Mouse (Mus musculus) ES-E14 (cell line): ENCODE measurements at regions not wholly inside any gene's neighbourhood (a gene's known extent, or its start where the extent isn't known, plus 50 kb on each side); places are given as distances from the start of the nearest gene placed in this dataset.

ENCODE experiments used
- CHD2 ChIP-seq: IDR thresholded peaks from 2 replicates; pipeline ENCODE4 v1.6.1; 2014; ENCODE audit warnings: mild to moderate bottlenecking, low read depth, low read length, inconsistent platforms
- HCFC1 ChIP-seq: IDR thresholded peaks from 2 replicates; pipeline ENCODE4 v1.6.1; 2012; ENCODE audit warnings: low read length, inconsistent platforms, borderline replicate concordance; ENCODE audit not compliant: insufficient read depth
- MAFK ChIP-seq: IDR thresholded peaks from 2 replicates; pipeline ENCODE4 v1.6.1; 2014; ENCODE audit warnings: mild to moderate bottlenecking, low read depth, low read length, inconsistent platforms; ENCODE audit not compliant: insufficient read depth
- ZC3H11A ChIP-seq: IDR thresholded peaks from 2 replicates; pipeline ENCODE4 v1.6.1; 2012; ENCODE audit warnings: low read depth, mild to moderate bottlenecking, inconsistent platforms, low read length, borderline replicate concordance

DNA sequence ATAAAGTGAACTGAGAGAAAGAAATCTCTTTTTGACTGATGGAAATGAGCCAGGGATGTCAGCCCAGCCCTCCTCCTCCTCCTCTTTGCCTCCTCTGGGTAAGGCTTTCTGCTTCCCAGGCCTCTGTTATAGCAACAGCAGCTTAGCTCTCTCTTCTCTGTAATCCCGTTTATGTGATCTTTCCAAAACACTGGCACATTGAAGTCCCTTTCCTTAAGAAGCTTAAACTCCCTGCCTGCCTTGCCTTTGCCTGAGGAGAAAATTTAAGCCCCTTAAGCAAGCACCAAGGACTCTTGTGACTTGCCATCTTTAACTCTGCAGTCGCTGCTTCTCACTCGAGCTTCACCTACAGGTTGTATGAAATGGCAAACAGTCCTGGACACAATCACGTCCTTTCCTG is 125.2 kb downstream of the 1700020N01Rik start:
- TF ChIP-seq CHD2 (no peak), ZC3H11A (no peak), MAFK (no peak), HCFC1 (no peak)
